Mouse (Mus musculus) G1E (cell line): ENCODE results near the gene Cript.

ENCODE experiments used
- CTCF ChIP-seq: IDR thresholded peaks from 2 replicates; pipeline ENCODE4 v1.5.1; 2012; ENCODE audit warnings: low read depth, low read length, inconsistent platforms, mixed read lengths
- GATA1 ChIP-seq: IDR thresholded peaks from 2 replicates; pipeline ENCODE4 v1.6.1; 2012; ENCODE audit warnings: borderline replicate concordance, low read length, inconsistent platforms, mixed read lengths
- GATA2 ChIP-seq: IDR thresholded peaks from 2 replicates; pipeline ENCODE4 v1.6.1; 2012; ENCODE audit warnings: low read depth, low read length, inconsistent platforms, borderline replicate concordance
- POLR2AphosphoS5 ChIP-seq: IDR thresholded peaks from 2 replicates; pipeline ENCODE4 v1.6.1; 2012; ENCODE audit warnings: low read depth, low read length, inconsistent platforms; ENCODE audit not compliant: insufficient replicate concordance

GRCm38 (mm10) chr17:86988601-86989184 lies 36.7 kb upstream of the Cript start:
- no peak for TF ChIP-seq CTCF
- TF ChIP-seq GATA2: no peak
- TF ChIP-seq GATA1: no peak
- TF ChIP-seq POLR2AphosphoS5: no peak
